Mouse (Mus musculus) E14TG2a.4 (cell line): Measurements from ENCODE around the gene Nlrp4f.

ENCODE experiments used
- CTCF ChIP-seq: conservative IDR thresholded peaks from 2 replicates; pipeline ENCODE4 v1.5.1; 2014; ENCODE audit warnings: low read length
- NANOG ChIP-seq: IDR thresholded peaks from 2 replicates; pipeline ENCODE4 v1.6.1; 2014; ENCODE audit warnings: borderline replicate concordance, low read length, mixed read lengths
- POU5F1 ChIP-seq: IDR thresholded peaks from 2 replicates; pipeline ENCODE4 v1.6.1; 2014; ENCODE audit warnings: low read length, borderline replicate concordance

GRCm38 (mm10) chr13:65176472-65177091, 29.2 kb downstream of the Nlrp4f start:
- TF ChIP-seq CTCF, result no peak
- TF ChIP-seq POU5F1, result no peak
- TF ChIP-seq NANOG, result no peak
